Mouse (Mus musculus) neural tube, embryonic 11.5 days (tissue): ENCODE measurements around the gene Efcab2. TPM values are rescaled to one million over a fixed set of nuclear protein-coding genes. Genes with fewer than 3 reads are reported as not detected.
A peak's percentile ranks its signal among the peaks of the same experiment; 100 is the strongest.

Source experiments
- ATAC-seq: fragments of 200-750 bp; cut with Nextera tagmentation; 2 replicates; pipeline ENCODE4 v1.8.0; 2017; ENCODE audit warnings: moderate number of reproducible peaks, mild to moderate bottlenecking, moderate TSS enrichment, moderate library complexity; ENCODE audit not compliant: insufficient read depth, low FRiP score, low TSS enrichment
- DNase-seq: peaks from one replicate; pipeline ENCODE4 v3.0.0-alpha.2; 2015; ENCODE audit warnings: low spot score
- H3K27ac ChIP-seq: fragments of 300-500 bp; sonication (generic); 2 replicates; pipeline ENCODE4 v1.5.1; 2014; ENCODE audit warnings: low read depth, mild to moderate bottlenecking, low read length
- H3K27me3 ChIP-seq: fragments of 300-500 bp; sonication (generic); 2 replicates; pipeline ENCODE4 v1.6.1; 2014; ENCODE audit warnings: mild to moderate bottlenecking, low read length, mixed read lengths; ENCODE audit not compliant: control insufficient read depth, insufficient read depth
- H3K36me3 ChIP-seq: fragments of 300-500 bp; sonication (generic); 2 replicates; pipeline ENCODE4 v1.6.1; 2014; ENCODE audit warnings: mild to moderate bottlenecking, low read length, moderate library complexity, mixed read lengths; ENCODE audit not compliant: control insufficient read depth, insufficient read depth
- H3K4me1 ChIP-seq: fragments of 300-500 bp; sonication (generic); 2 replicates; pipeline ENCODE4 v1.6.1; 2014; ENCODE audit warnings: low read length, mixed read lengths; ENCODE audit not compliant: control insufficient read depth, insufficient read depth
- H3K4me2 ChIP-seq: fragments of 300-500 bp; sonication (generic); 2 replicates; pipeline ENCODE4 v1.6.1; 2014; ENCODE audit warnings: low read depth, mild to moderate bottlenecking, moderate library complexity
- H3K4me3 ChIP-seq: fragments of 300-500 bp; sonication (generic); 2 replicates; pipeline ENCODE4 v1.5.1; 2014; ENCODE audit warnings: low read depth, low read length
- H3K9ac ChIP-seq: fragments of 300-500 bp; sonication (generic); 2 replicates; pipeline ENCODE4 v1.6.1; 2014; ENCODE audit warnings: mild to moderate bottlenecking, low read length
- H3K9me3 ChIP-seq: fragments of 300-500 bp; sonication (generic); 2 replicates; pipeline ENCODE4 v1.6.1; 2016; ENCODE audit warnings: low read length; ENCODE audit not compliant: control insufficient read depth
- WGBS: fragments of 180-500 bp; shearing (Covaris S2); extraction: QIAGEN DNeasy Blood & Tissue Kit; methylation state at CpG from one replicate; pipeline ENCODE4 v1.1.7; 2014; 5-methylcytosine and 5-hydroxymethylcytosine counted together
- microRNA-seq: library from miRNA; unstranded; fragments of <30 nt; microRNA quantifications from one replicate; pipeline ENCODE4, GENCODE M21; 2016
- polyA plus RNA-seq: library from polyadenylated mRNA; unstranded; fragments of >200 nt; fragmentation: Nextera tagmentation; extraction: Ambion mirVana; gene quantifications from 2 replicates; pipeline ENCODE4 v1.2.1, GENCODE M21; 2014

Gene Efcab2
- polyA plus RNA-seq, 1 experiment from 2014 or later: 6.8 TPM

- peaks cover 11% of the 10 kb centered on the region for H3K27me3 ChIP-seq
- H3K27ac ChIP-seq: peak within 1 kb of the TSS; percentile 63
- no peaks in the 10 kb centered on the region for H3K36me3 ChIP-seq
- peak; percentile 75 for DNase-seq
- no peaks in the 10 kb centered on the region for H3K9me3 ChIP-seq
- H3K4me2 ChIP-seq: peak within 1 kb of the TSS; percentile 99
- peak within 1 kb of the TSS; percentile 63 for H3K4me3 ChIP-seq
- peak; percentile 70 for ATAC-seq
- H3K9ac ChIP-seq: peak within 1 kb of the TSS; percentile 69
- under 1% methylated on average over 85 of the region's 92 CpGs for WGBS
- H3K4me1 ChIP-seq: peaks cover 24% of the 10 kb centered on the region
Measured at GRCm38 (mm10) chr1:178528431-178529351, 122.8 kb downstream of the Efcab2 start, which contains the start of gene Kif26b. TSS of gene Kif26b (plus strand) at chr1:178529125.

- Histone ChIP-seq H3K36me3 (no peaks in the 10 kb centered on the region), H3K27me3 (peaks cover 11% of the 10 kb centered on the region), H3K27ac (0 out of 2 replicates have a peak overlapping the region, but pooled peaks have one; percentile 6), H3K9me3 (no peaks in the 10 kb centered on the region), H3K4me1 (peaks cover 24% of the 10 kb centered on the region), H3K9ac (peak overlapping the region; percentile 69), H3K4me3 (peak overlapping the region; percentile 63), H3K4me2 (peak overlapping the region; percentile 99)
- ATAC-seq (peak; percentile 10; the same call in 1 of the 2 replicates), DNase-seq (peak; percentile 52)
- under 1% methylated on average over 38 of the region's 38 CpGs for WGBS
Measured at GRCm38 (mm10) chr1:178529512-178530300, 123.8 kb downstream of the Efcab2 start.

GRCm38 (mm10) chr1:178530301-178531078 lies 124.6 kb downstream of the Efcab2 start:
- DNase-seq (peak; percentile 86), ATAC-seq (peak; percentile 32)
- WGBS: 0% methylated on average over 60 of the region's 62 CpGs

More at GRCm38 (mm10) chr1:178530301-178531078, 124.6 kb downstream of the Efcab2 start:
- peaks cover 11% of the 10 kb centered on the region for H3K27me3 ChIP-seq
- peak overlapping the region; percentile 69 for H3K9ac ChIP-seq
- H3K9me3 ChIP-seq: no peaks in the 10 kb centered on the region
- peak overlapping the region; percentile 99 for H3K4me2 ChIP-seq
- H3K36me3 ChIP-seq: no peaks in the 10 kb centered on the region
- H3K27ac ChIP-seq: 0 out of 2 replicates have a peak overlapping the region, but pooled peaks have one; percentile 6
- H3K4me3 ChIP-seq: peak overlapping the region; percentile 63
- peaks cover 24% of the 10 kb centered on the region for H3K4me1 ChIP-seq

Small RNAs within 50 kb of the gene (microRNA-seq; reads per million reads assigned to microRNA genes)
- not detected for gene Gm27458

Other genes starting within 250 kb of the Efcab2 start
- 17.8 and 18.0 TPM in 2 replicates for gene Desi2, start 218.7 kb upstream of the Efcab2 start, polyA plus RNA-seq
- 102 and 104 TPM in 2 replicates for gene Cox20, start 87.0 kb upstream of the Efcab2 start, polyA plus RNA-seq
- 801 and 816 TPM in 2 replicates for gene Hnrnpu, start 68.3 kb upstream of the Efcab2 start, polyA plus RNA-seq
- 6.5 and 8.4 TPM in 2 replicates for gene Kif26b, start 123.0 kb downstream of the Efcab2 start, polyA plus RNA-seq